Mouse (Mus musculus) hindbrain, embryonic 14.5 days (tissue): Measurements from ENCODE around the gene Rpl21. TPM values are rescaled to one million over a fixed set of nuclear protein-coding genes. Genes with fewer than 3 reads are reported as not detected.

Experiments
- ATAC-seq: fragments of 200-750 bp; cut with Nextera tagmentation; 2 replicates; pipeline ENCODE4 v1.8.0; 2017; ENCODE audit warnings: moderate number of reproducible peaks, mild to moderate bottlenecking, moderate TSS enrichment, moderate library complexity; ENCODE audit not compliant: low FRiP score
- DNase-seq: peaks from one replicate; pipeline ENCODE4 v3.0.0-alpha.2; 2015; ENCODE audit warnings: low spot score
- H3K27ac ChIP-seq: fragments of 300-500 bp; sonication (generic); 2 replicates; pipeline ENCODE4 v1.5.1; 2014; ENCODE audit warnings: mild to moderate bottlenecking, moderate library complexity
- H3K27me3 ChIP-seq: fragments of 300-500 bp; sonication (generic); 2 replicates; pipeline ENCODE4 v1.6.1; 2014; ENCODE audit warnings: mild to moderate bottlenecking, low read length, mixed read lengths; ENCODE audit not compliant: control insufficient read depth, insufficient read depth
- H3K36me3 ChIP-seq: fragments of 300-500 bp; sonication (generic); replicated peaks from 2 replicates; pipeline ENCODE4 v1.6.1; 2014; ENCODE audit not compliant: control insufficient read depth, insufficient read depth
- H3K4me1 ChIP-seq: fragments of 300-500 bp; sonication (generic); replicated peaks from 2 replicates; pipeline ENCODE4 v1.6.1; 2014; ENCODE audit warnings: antibody characterized with exemption, low read length, mixed read lengths; ENCODE audit not compliant: control insufficient read depth, insufficient read depth
- H3K4me2 ChIP-seq: fragments of 300-500 bp; sonication (generic); replicated peaks from 2 replicates; pipeline ENCODE4 v1.6.1; 2014; ENCODE audit warnings: mild to moderate bottlenecking, moderate library complexity
- H3K4me3 ChIP-seq: fragments of 300-500 bp; sonication (generic); replicated peaks from 2 replicates; pipeline ENCODE4 v1.5.1; 2014; ENCODE audit warnings: mild to moderate bottlenecking, low read length
- H3K9ac ChIP-seq: fragments of 300-500 bp; sonication (generic); 2 replicates; pipeline ENCODE4 v1.6.1; 2014
- H3K9me3 ChIP-seq: fragments of 300-500 bp; sonication (generic); 2 replicates; pipeline ENCODE4 v1.6.1; 2016; ENCODE audit warnings: low read length; ENCODE audit not compliant: control insufficient read depth
- WGBS: fragments of 180-500 bp; shearing (Covaris S2); extraction: QIAGEN DNeasy Blood & Tissue Kit; methylation state at CpG from one replicate; pipeline ENCODE4 v1.1.7; 2014; 5-methylcytosine and 5-hydroxymethylcytosine counted together
- polyA plus RNA-seq: library from polyadenylated mRNA; unstranded; fragments of >200 nt; fragmentation: Nextera tagmentation; extraction: Ambion mirVana; gene quantifications from 2 replicates; pipeline ENCODE4 v1.2.1, GENCODE M21; 2014

The Rpl21 gene
- polyA plus RNA-seq, 1 experiment from 2014 or later = 419 TPM

GRCm38 (mm10) chr5:146858772-146859171 lies 26.1 kb downstream of the Rpl21 start:
- DNase-seq (peak; percentile 36), ATAC-seq (peak; percentile 64; the same call in 1 of the 2 replicates)
- no peak overlapping the region for H3K9ac ChIP-seq
- H3K4me1 ChIP-seq = 0 out of 2 replicates have a peak, but pooled peaks cover 9% of the 10 kb centered on the region
- 79% methylated on average over 9 of the region's 9 CpGs for WGBS
- no peak overlapping the region for H3K27ac ChIP-seq
- no peak overlapping the region for H3K4me2 ChIP-seq
- no peaks in the 10 kb centered on the region for H3K9me3 ChIP-seq
- no peak overlapping the region for H3K4me3 ChIP-seq
- no peaks in the 10 kb centered on the region for H3K36me3 ChIP-seq
- H3K27me3 ChIP-seq = no peaks in the 10 kb centered on the region

- H3K9me3 ChIP-seq = no peaks in the 10 kb centered on the region
- 0 out of 2 replicates have a peak, but pooled peaks cover 9% of the 10 kb centered on the region for H3K4me1 ChIP-seq
- ATAC-seq = no peak
- no peaks in the 10 kb centered on the region for H3K27me3 ChIP-seq
- no peak overlapping the region for H3K4me2 ChIP-seq
- WGBS = 59% methylated on average over 8 of the region's 8 CpGs
- no peak overlapping the region for H3K4me3 ChIP-seq
- DNase-seq = no peak
- H3K9ac ChIP-seq = no peak overlapping the region
- H3K36me3 ChIP-seq = no peaks in the 10 kb centered on the region
- H3K27ac ChIP-seq = no peak overlapping the region
Observed at GRCm38 (mm10) chr5:146859246-146859645, 26.6 kb downstream of the Rpl21 start.

- Histone ChIP-seq H3K27me3 (no peaks in the 10 kb centered on the region), H3K4me2 (no peak overlapping the region), H3K4me1 (0 out of 2 replicates have a peak, but pooled peaks cover 9% of the 10 kb centered on the region), H3K27ac (no peak overlapping the region), H3K9me3 (no peaks in the 10 kb centered on the region), H3K36me3 (no peaks in the 10 kb centered on the region), H3K4me3 (no peak overlapping the region), H3K9ac (no peak overlapping the region)
- ATAC-seq = no peak
- DNase-seq = no peak
- 84% methylated on average over 18 of the region's 18 CpGs for WGBS
Observed at GRCm38 (mm10) chr5:146860222-146860998, 27.7 kb downstream of the Rpl21 start.

GRCm38 (mm10) chr5:146861588-146861987 lies 28.9 kb downstream of the Rpl21 start:
- no peak overlapping the region for H3K27ac ChIP-seq
- no peak for DNase-seq
- 33% methylated on average over 7 of the region's 7 CpGs for WGBS

GRCm38 (mm10) chr5:146865511-146865910 lies 32.8 kb downstream of the Rpl21 start:
- no peaks in the 10 kb centered on the region for H3K36me3 ChIP-seq
- H3K4me2 ChIP-seq = no peak overlapping the region
- no peaks in the 10 kb centered on the region for H3K9me3 ChIP-seq
- H3K9ac ChIP-seq = no peak overlapping the region
- no peaks in the 10 kb centered on the region for H3K27me3 ChIP-seq
- WGBS = 74% methylated on average over 4 of the region's 4 CpGs
- DNase-seq = no peak
- H3K4me1 ChIP-seq = 0 out of 2 replicates have a peak, but pooled peaks cover 9% of the 10 kb centered on the region
- no peak for ATAC-seq
- no peak overlapping the region for H3K4me3 ChIP-seq
- no peak overlapping the region for H3K27ac ChIP-seq

More at GRCm38 (mm10) chr5:146861588-146861987, 28.9 kb downstream of the Rpl21 start:
- Histone ChIP-seq H3K9me3 (no peaks in the 10 kb centered on the region), H3K4me3 (no peak overlapping the region), H3K27me3 (no peaks in the 10 kb centered on the region), H3K4me2 (no peak overlapping the region), H3K4me1 (0 out of 2 replicates have a peak, but pooled peaks cover 9% of the 10 kb centered on the region), H3K9ac (no peak overlapping the region), H3K36me3 (no peaks in the 10 kb centered on the region)
- ATAC-seq = no peak

GRCm38 (mm10) chr5:146866277-146866676 lies 33.6 kb downstream of the Rpl21 start:
- no peaks in the 10 kb centered on the region for H3K9me3 ChIP-seq
- DNase-seq (no peak), ATAC-seq (no peak)
- H3K36me3 ChIP-seq = no peaks in the 10 kb centered on the region
- no peak overlapping the region for H3K27ac ChIP-seq
- no peak overlapping the region for H3K9ac ChIP-seq
- H3K4me1 ChIP-seq = 0 out of 2 replicates have a peak, but pooled peaks cover 9% of the 10 kb centered on the region
- no peak overlapping the region for H3K4me2 ChIP-seq
- 97% methylated on average over 2 of the region's 2 CpGs for WGBS
- no peaks in the 10 kb centered on the region for H3K27me3 ChIP-seq
- H3K4me3 ChIP-seq = no peak overlapping the region

GRCm38 (mm10) chr5:146867246-146867945 lies 34.7 kb downstream of the Rpl21 start:
- H3K4me2 ChIP-seq = peak overlapping the region; percentile 46
- H3K36me3 ChIP-seq = no peaks in the 10 kb centered on the region
- WGBS = 4% methylated on average over 19 of the region's 19 CpGs
- no peaks in the 10 kb centered on the region for H3K27me3 ChIP-seq
- no peaks in the 10 kb centered on the region for H3K9me3 ChIP-seq
- H3K4me1 ChIP-seq = 0 out of 2 replicates have a peak, but pooled peaks cover 5% of the 10 kb centered on the region
- peak overlapping the region; percentile 15; the same call in 1 of the 2 replicates for H3K27ac ChIP-seq
- peak overlapping the region; percentile 10; the same call in 1 of the 2 replicates for H3K4me3 ChIP-seq
- DNase-seq (peak; percentile 24), ATAC-seq (peak; percentile 71)
- H3K9ac ChIP-seq = peak overlapping the region; percentile 43

GRCm38 (mm10) chr5:146867946-146868314 lies 35.2 kb downstream of the Rpl21 start:
- H3K4me2 ChIP-seq = peak overlapping the region; percentile 46
- peak overlapping the region; percentile 15; the same call in 1 of the 2 replicates for H3K27ac ChIP-seq
- 0 out of 2 replicates have a peak, but pooled peaks cover 5% of the 10 kb centered on the region for H3K4me1 ChIP-seq
- WGBS = 15% methylated on average over 4 of the region's 4 CpGs
- H3K9ac ChIP-seq = peak overlapping the region; percentile 43; the same call in 1 of the 2 replicates
- no peaks in the 10 kb centered on the region for H3K27me3 ChIP-seq
- peak; percentile 35 for DNase-seq
- no peaks in the 10 kb centered on the region for H3K9me3 ChIP-seq
- no peak overlapping the region for H3K4me3 ChIP-seq
- H3K36me3 ChIP-seq = no peaks in the 10 kb centered on the region
- no peak for ATAC-seq

- H3K9me3 ChIP-seq = no peaks in the 10 kb centered on the region
- H3K27me3 ChIP-seq = no peaks in the 10 kb centered on the region
- H3K27ac ChIP-seq = no peak overlapping the region
- no peak overlapping the region for H3K4me2 ChIP-seq
- DNase-seq (no peak), ATAC-seq (no peak)
- H3K4me1 ChIP-seq = no peaks in the 10 kb centered on the region
- no peaks in the 10 kb centered on the region for H3K36me3 ChIP-seq
- H3K4me3 ChIP-seq = no peak overlapping the region
- no peak overlapping the region for H3K9ac ChIP-seq
- WGBS = 95% methylated on average over 5 of the region's 5 CpGs
Observed at GRCm38 (mm10) chr5:146872981-146873631, 40.4 kb downstream of the Rpl21 start.
